Mouse (Mus musculus): ENCODE measurements at regions not wholly inside any gene's neighbourhood (a gene's known extent, or its start where the extent isn't known, plus 50 kb on each side); places are given as distances from the start of the nearest gene placed in this dataset.
A peak's percentile ranks its signal among the peaks of the same experiment; 100 is the strongest.

DNA sequence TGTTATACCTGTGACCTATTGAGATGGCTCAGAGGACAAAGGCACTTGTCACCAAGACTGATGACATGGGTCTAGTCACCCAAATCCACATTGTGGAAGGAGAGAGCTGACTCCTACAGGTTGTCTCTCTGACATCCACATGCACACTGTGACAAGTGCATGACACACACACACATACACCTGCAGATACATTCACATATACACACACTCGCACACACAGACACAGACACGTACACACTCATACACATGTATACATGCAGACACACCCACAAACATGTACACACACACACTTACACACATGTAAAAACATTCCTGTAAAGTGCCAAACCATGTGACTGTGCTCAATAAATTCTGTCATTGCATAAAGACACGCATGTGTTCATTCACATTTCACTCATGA lies 287.3 kb upstream of the Myo3a start:
- no peaks in the 10 kb centered on the region for H3K9me3 ChIP-seq (ENCODE audit: control insufficient read depth, low read length)
- no peak overlapping the region for H3K4me3 ChIP-seq (ENCODE audit: low read depth, low read length)
- H3K4me1 ChIP-seq (replicated peaks; ENCODE audit: control insufficient read depth, insufficient read depth) = no peaks in the 10 kb centered on the region
- no peak overlapping the region for H3K27ac ChIP-seq (replicated peaks)
- TF ChIP-seq EP300 (optimal IDR thresholded peaks at IDR 0.05) = no peak
- no peak for TF ChIP-seq CTCF (IDR thresholded peaks at IDR 0.05; ENCODE audit: low read depth)
- WGBS = 83% methylated on average over 3 of the region's 3 CpGs
- no peak overlapping the region for H3K9ac ChIP-seq (ENCODE audit: low read length)
- no peaks in the 10 kb centered on the region for H3K27me3 ChIP-seq (ENCODE audit: control insufficient read depth, insufficient read depth, low read length)
- no peaks in the 10 kb centered on the region for H3K36me3 ChIP-seq (ENCODE audit: control insufficient read depth, insufficient read depth, low read length)
- H3K4me2 ChIP-seq (replicated peaks; ENCODE audit: low read depth) = no peak overlapping the region
- no peak for DNase-seq (ENCODE audit: low spot score)
- ATAC-seq (ENCODE audit: low FRiP score, low TSS enrichment) = no peak

- ATAC-seq (ENCODE audit: low FRiP score, low TSS enrichment) = no peak
- Histone ChIP-seq H3K4me3 (ENCODE audit: low read depth, low read length) (no peak overlapping the region), H3K4me2 (replicated peaks; ENCODE audit: low read depth) (no peak overlapping the region), H3K27ac (replicated peaks) (no peak overlapping the region), H3K27me3 (ENCODE audit: control insufficient read depth, insufficient read depth, low read length) (no peaks in the 10 kb centered on the region), H3K9ac (ENCODE audit: low read length) (no peak overlapping the region), H3K36me3 (ENCODE audit: control insufficient read depth, insufficient read depth, low read length) (no peaks in the 10 kb centered on the region), H3K4me1 (replicated peaks; ENCODE audit: control insufficient read depth, insufficient read depth) (no peaks in the 10 kb centered on the region), H3K9me3 (ENCODE audit: control insufficient read depth, low read length) (no peaks in the 10 kb centered on the region)
- DNase-seq (ENCODE audit: low spot score) = no peak
- WGBS = 47% methylated on average over 4 of the region's 4 CpGs
- TF ChIP-seq EP300 (optimal IDR thresholded peaks at IDR 0.05) (no peak), CTCF (IDR thresholded peaks at IDR 0.05; ENCODE audit: low read depth) (peak; percentile 82)
These were observed 286.4 kb upstream of the Myo3a start for GRCm38 (mm10) chr2:21940797-21941487.

GRCm38 (mm10) chr2:21941488-21942000 lies 285.8 kb upstream of the Myo3a start:
- Histone ChIP-seq H3K27me3 (ENCODE audit: control insufficient read depth, insufficient read depth, low read length) (no peaks in the 10 kb centered on the region), H3K9ac (ENCODE audit: low read length) (no peak overlapping the region), H3K36me3 (ENCODE audit: control insufficient read depth, insufficient read depth, low read length) (no peaks in the 10 kb centered on the region), H3K4me3 (ENCODE audit: low read depth, low read length) (no peak overlapping the region), H3K27ac (replicated peaks) (no peak overlapping the region), H3K4me2 (replicated peaks; ENCODE audit: low read depth) (no peak overlapping the region), H3K4me1 (replicated peaks; ENCODE audit: control insufficient read depth, insufficient read depth) (no peaks in the 10 kb centered on the region), H3K9me3 (ENCODE audit: control insufficient read depth, low read length) (no peaks in the 10 kb centered on the region)
- DNase-seq (ENCODE audit: low spot score) = no peak
- WGBS = 72% methylated on average over 2 of the region's 2 CpGs
- TF ChIP-seq CTCF (IDR thresholded peaks at IDR 0.05; ENCODE audit: low read depth) = no peak
- no peak for TF ChIP-seq EP300 (optimal IDR thresholded peaks at IDR 0.05)
- ATAC-seq (ENCODE audit: low FRiP score, low TSS enrichment) = no peak

- no peaks in the 10 kb centered on the region for H3K4me1 ChIP-seq (replicated peaks; ENCODE audit: control insufficient read depth, insufficient read depth)
- TF ChIP-seq CTCF (IDR thresholded peaks at IDR 0.05; ENCODE audit: low read depth) (no peak), EP300 (optimal IDR thresholded peaks at IDR 0.05) (no peak)
- H3K9ac ChIP-seq (ENCODE audit: low read length) = no peak overlapping the region
- ATAC-seq (ENCODE audit: low FRiP score, low TSS enrichment) (no peak), DNase-seq (ENCODE audit: low spot score) (no peak)
- no peaks in the 10 kb centered on the region for H3K9me3 ChIP-seq (ENCODE audit: control insufficient read depth, low read length)
- H3K27ac ChIP-seq (replicated peaks) = no peak overlapping the region
- H3K27me3 ChIP-seq (ENCODE audit: control insufficient read depth, insufficient read depth, low read length) = no peaks in the 10 kb centered on the region
- 81% methylated on average over 2 of the region's 2 CpGs for WGBS
- H3K36me3 ChIP-seq (ENCODE audit: control insufficient read depth, insufficient read depth, low read length) = no peaks in the 10 kb centered on the region
- H3K4me2 ChIP-seq (replicated peaks; ENCODE audit: low read depth) = no peak overlapping the region
- no peak overlapping the region for H3K4me3 ChIP-seq (ENCODE audit: low read depth, low read length)
These were observed 283.6 kb upstream of the Myo3a start for GRCm38 (mm10) chr2:21943676-21944075.

GRCm38 (mm10) chr2:21946484-21946883 lies 280.8 kb upstream of the Myo3a start:
- no peaks in the 10 kb centered on the region for H3K27me3 ChIP-seq (ENCODE audit: control insufficient read depth, insufficient read depth, low read length)
- TF ChIP-seq CTCF (IDR thresholded peaks at IDR 0.05; ENCODE audit: low read depth) (no peak), EP300 (optimal IDR thresholded peaks at IDR 0.05) (no peak)
- no peak overlapping the region for H3K4me3 ChIP-seq (ENCODE audit: low read depth, low read length)
- no peaks in the 10 kb centered on the region for H3K4me1 ChIP-seq (replicated peaks; ENCODE audit: control insufficient read depth, insufficient read depth)
- H3K4me2 ChIP-seq (replicated peaks; ENCODE audit: low read depth) = no peak overlapping the region
- WGBS = 88% methylated on average over 2 of the region's 2 CpGs
- H3K9me3 ChIP-seq (ENCODE audit: control insufficient read depth, low read length) = no peaks in the 10 kb centered on the region
- H3K36me3 ChIP-seq (ENCODE audit: control insufficient read depth, insufficient read depth, low read length) = no peaks in the 10 kb centered on the region
- no peak overlapping the region for H3K27ac ChIP-seq (replicated peaks)
- H3K9ac ChIP-seq (ENCODE audit: low read length) = no peak overlapping the region
- ATAC-seq (ENCODE audit: low FRiP score, low TSS enrichment) (no peak), DNase-seq (ENCODE audit: low spot score) (no peak)

DNA sequence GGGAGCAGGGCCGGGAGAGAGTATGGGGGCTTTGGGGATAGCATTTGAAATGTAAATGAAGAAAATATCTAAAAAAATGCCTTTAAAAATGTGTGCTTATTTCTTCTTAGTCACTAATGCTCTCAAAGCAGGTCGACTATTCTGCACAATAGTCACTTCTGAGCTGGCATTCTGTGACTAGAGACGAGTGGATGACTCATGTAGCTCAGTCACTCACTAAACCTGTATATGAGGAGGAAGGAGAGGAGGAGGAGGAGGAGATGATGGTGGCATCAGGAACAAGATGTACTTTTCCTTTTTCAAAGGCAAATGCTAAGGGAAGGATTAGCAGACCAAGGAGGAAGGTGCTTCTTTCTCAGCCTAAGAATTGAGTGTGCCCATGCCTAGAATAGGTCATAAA lies 276.0 kb upstream of the Myo3a start:
- Histone ChIP-seq H3K4me1 (replicated peaks; ENCODE audit: control insufficient read depth, insufficient read depth) (no peaks in the 10 kb centered on the region), H3K4me3 (ENCODE audit: low read depth, low read length) (no peak overlapping the region), H3K9ac (ENCODE audit: low read length) (no peak overlapping the region), H3K27me3 (ENCODE audit: control insufficient read depth, insufficient read depth, low read length) (no peaks in the 10 kb centered on the region), H3K9me3 (ENCODE audit: control insufficient read depth, low read length) (no peaks in the 10 kb centered on the region), H3K27ac (replicated peaks) (no peak overlapping the region), H3K4me2 (replicated peaks; ENCODE audit: low read depth) (no peak overlapping the region), H3K36me3 (ENCODE audit: control insufficient read depth, insufficient read depth, low read length) (no peaks in the 10 kb centered on the region)
- ATAC-seq (ENCODE audit: low FRiP score, low TSS enrichment) (no peak), DNase-seq (ENCODE audit: low spot score) (no peak)
- WGBS = 46% methylated on average over 3 of the region's 3 CpGs
- no peak for TF ChIP-seq CTCF (IDR thresholded peaks at IDR 0.05; ENCODE audit: low read depth)
- TF ChIP-seq EP300 (optimal IDR thresholded peaks at IDR 0.05) = no peak

Measured in stomach, postnatal 0 days (tissue).